Mouse (Mus musculus): ENCODE measurements around the gene Tpi1. TPM values are rescaled to one million over a fixed set of nuclear protein-coding genes. Genes with fewer than 3 reads are reported as not detected.
"Not testable (repeated sequence)": the region's sequence is repeated elsewhere in the genome, so short reads cannot be mapped to it uniquely, and the experiment has no call there.

The Tpi1 gene
- polyA plus RNA-seq, 1 experiment, result 224 TPM

- TF ChIP-seq POLR2A (IDR thresholded peaks at IDR 0.05; ENCODE audit: borderline replicate concordance, low read depth, low read length), result 0 out of 2 replicates have a peak, but pooled peaks have one; percentile 24
- no peak for TF ChIP-seq CTCF (IDR thresholded peaks at IDR 0.05; ENCODE audit: low read depth, low read length)
- H3K4me1 ChIP-seq (ENCODE audit: control insufficient read depth, insufficient read depth, low read length), result peaks cover 31% of the 10 kb centered on the region
- peak overlapping the region; percentile 91 for H3K27ac ChIP-seq (ENCODE audit: insufficient read depth, low read depth, low read length)
- 0 out of 2 replicates have a peak overlapping the region, but pooled peaks have one; percentile 23 for H3K4me3 ChIP-seq (ENCODE audit: insufficient read depth, low read length)
These were observed 20.5 kb upstream of the Tpi1 start for GRCm38 (mm10) chr6:124834512-124835081.

DNA sequence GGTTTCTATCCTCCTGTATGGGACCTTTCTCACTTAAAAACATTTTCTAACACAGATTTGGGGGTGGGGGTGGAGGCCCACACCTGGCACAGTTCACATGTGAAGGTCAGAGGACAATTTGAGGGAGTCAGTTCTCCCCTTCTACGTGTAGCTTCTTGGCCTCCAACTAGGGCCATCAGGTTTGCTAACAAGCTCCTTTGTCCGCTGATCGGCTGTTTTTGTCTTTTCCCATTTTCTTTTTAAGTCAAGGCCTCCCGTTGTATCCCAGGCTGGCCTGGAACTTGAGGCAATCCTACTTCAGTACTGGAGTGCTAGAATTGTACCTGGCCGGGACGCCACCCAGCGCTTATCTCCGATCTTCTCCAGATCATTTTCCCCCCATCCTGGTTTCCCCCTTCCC, 17.6 kb upstream of the Tpi1 start:
- Histone ChIP-seq H3K4me1 (ENCODE audit: control insufficient read depth, insufficient read depth, low read length) (peaks cover 32% of the 10 kb centered on the region), H3K27ac (ENCODE audit: insufficient read depth, low read depth, low read length) (no peak overlapping the region), H3K4me3 (ENCODE audit: insufficient read depth, low read length) (no peak overlapping the region)
- no peak for TF ChIP-seq CTCF (IDR thresholded peaks at IDR 0.05; ENCODE audit: low read depth, low read length)
- TF ChIP-seq POLR2A (IDR thresholded peaks at IDR 0.05; ENCODE audit: borderline replicate concordance, low read depth, low read length), result no peak

GRCm38 (mm10) chr6:124831199-124831598, 17.1 kb upstream of the Tpi1 start:
- H3K4me1 ChIP-seq (ENCODE audit: control insufficient read depth, insufficient read depth, low read length), result peaks cover 27% of the 10 kb centered on the region
- not testable (repeated sequence) for H3K4me3 ChIP-seq (ENCODE audit: insufficient read depth, low read length); H3K27ac ChIP-seq (ENCODE audit: insufficient read depth, low read depth, low read length)

GRCm38 (mm10) chr6:124829799-124830700, 16.0 kb upstream of the Tpi1 start:
- peaks cover 16% of the 10 kb centered on the region for H3K4me1 ChIP-seq (ENCODE audit: control insufficient read depth, insufficient read depth, low read length)
- peak overlapping the region; percentile 75 for H3K4me3 ChIP-seq (ENCODE audit: insufficient read depth, low read length)
- TF ChIP-seq CTCF (IDR thresholded peaks at IDR 0.05; ENCODE audit: low read depth, low read length) (no peak), POLR2A (IDR thresholded peaks at IDR 0.05; ENCODE audit: borderline replicate concordance, low read depth, low read length) (no peak)
- peak overlapping the region; percentile 84 for H3K27ac ChIP-seq (ENCODE audit: insufficient read depth, low read depth, low read length)

DNA sequence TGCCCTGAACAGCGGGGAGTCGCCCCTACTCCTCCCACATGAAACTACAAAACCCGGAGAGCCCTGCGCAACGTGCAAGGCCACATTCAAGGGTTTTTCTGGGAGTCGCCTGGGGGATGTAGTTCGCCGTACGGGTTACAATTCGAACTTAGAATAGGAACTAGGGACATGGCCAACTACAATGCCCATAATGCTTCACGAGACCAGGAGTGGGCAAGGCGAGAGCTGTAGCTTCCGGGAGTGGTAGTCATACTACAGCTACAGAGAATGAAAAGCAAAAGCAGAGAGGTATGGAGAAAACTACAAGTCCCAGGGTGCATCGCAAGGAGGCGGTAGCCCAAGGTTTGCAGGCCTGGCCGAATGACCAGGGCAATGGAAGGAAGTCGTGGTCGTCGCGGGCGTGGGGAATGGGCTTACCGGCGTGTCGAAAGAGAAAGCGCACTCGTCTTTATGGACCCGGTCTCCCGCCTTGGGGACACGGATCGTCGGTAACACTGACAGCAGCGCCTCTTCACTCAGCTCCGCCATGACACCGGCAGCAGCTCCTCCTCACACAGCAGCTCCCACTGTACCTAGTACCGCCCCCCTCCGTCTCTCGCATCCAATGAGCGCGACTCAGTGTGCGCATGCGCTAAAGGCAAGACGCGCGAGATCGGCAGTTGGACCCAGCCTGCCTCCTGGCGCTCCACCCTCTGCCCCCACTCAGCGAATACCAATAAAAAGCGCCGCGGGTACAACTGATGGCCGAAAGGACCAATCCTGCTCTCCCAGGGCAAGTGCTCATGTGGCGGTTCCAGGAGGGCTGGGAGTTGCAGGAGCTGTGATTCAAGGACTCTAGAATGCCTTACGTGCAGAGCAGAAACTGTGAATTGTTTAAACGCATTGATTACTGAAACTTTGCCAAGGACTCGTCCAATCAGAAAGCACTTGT, 15.0 kb upstream of the Tpi1 start, which contains the start of the genes Usp5 and Cdca3:
Usp5 (minus strand) TSS at position 617 of the 931 bp plus-strand sequence.
Cdca3 (plus strand) TSS at position 680 of the 931 bp plus-strand sequence.
- H3K27ac ChIP-seq (ENCODE audit: insufficient read depth, low read depth, low read length), result peak within 1 kb of the TSS; percentile 84
- no peak for TF ChIP-seq CTCF (IDR thresholded peaks at IDR 0.05; ENCODE audit: low read depth, low read length)
- no peak for TF ChIP-seq POLR2A (IDR thresholded peaks at IDR 0.05; ENCODE audit: borderline replicate concordance, low read depth, low read length)
- peaks cover 8% of the 10 kb centered on the region for H3K4me1 ChIP-seq (ENCODE audit: control insufficient read depth, insufficient read depth, low read length)
- H3K4me3 ChIP-seq (ENCODE audit: insufficient read depth, low read length), result peak within 1 kb of the TSS; percentile 75

GRCm38 (mm10) chr6:124828101-124828592, 14.1 kb upstream of the Tpi1 start:
- Histone ChIP-seq H3K27ac (ENCODE audit: insufficient read depth, low read depth, low read length) (peak overlapping the region; percentile 65), H3K4me1 (ENCODE audit: control insufficient read depth, insufficient read depth, low read length) (peaks cover 3% of the 10 kb centered on the region), H3K4me3 (ENCODE audit: insufficient read depth, low read length) (peak overlapping the region; percentile 75)
- TF ChIP-seq POLR2A (IDR thresholded peaks at IDR 0.05; ENCODE audit: borderline replicate concordance, low read depth, low read length), result no peak
- no peak for TF ChIP-seq CTCF (IDR thresholded peaks at IDR 0.05; ENCODE audit: low read depth, low read length)

GRCm38 (mm10) chr6:124822049-124822448, 8.0 kb upstream of the Tpi1 start:
- TF ChIP-seq POLR2A (IDR thresholded peaks at IDR 0.05; ENCODE audit: borderline replicate concordance, low read depth, low read length) (no peak), CTCF (IDR thresholded peaks at IDR 0.05; ENCODE audit: low read depth, low read length) (no peak)
- Histone ChIP-seq H3K4me1 (ENCODE audit: control insufficient read depth, insufficient read depth, low read length) (peaks cover 15% of the 10 kb centered on the region), H3K4me3 (ENCODE audit: insufficient read depth, low read length) (no peak overlapping the region), H3K27ac (ENCODE audit: insufficient read depth, low read depth, low read length) (no peak overlapping the region)

- TF ChIP-seq CTCF (IDR thresholded peaks at IDR 0.05; ENCODE audit: low read depth, low read length) (no peak), POLR2A (IDR thresholded peaks at IDR 0.05; ENCODE audit: borderline replicate concordance, low read depth, low read length) (no peak)
- peaks cover 16% of the 10 kb centered on the region for H3K4me1 ChIP-seq (ENCODE audit: control insufficient read depth, insufficient read depth, low read length)
- H3K27ac ChIP-seq (ENCODE audit: insufficient read depth, low read depth, low read length), result no peak overlapping the region
- H3K4me3 ChIP-seq (ENCODE audit: insufficient read depth, low read length), result no peak overlapping the region
These were observed 6.8 kb upstream of the Tpi1 start for GRCm38 (mm10) chr6:124820891-124821290.

DNA sequence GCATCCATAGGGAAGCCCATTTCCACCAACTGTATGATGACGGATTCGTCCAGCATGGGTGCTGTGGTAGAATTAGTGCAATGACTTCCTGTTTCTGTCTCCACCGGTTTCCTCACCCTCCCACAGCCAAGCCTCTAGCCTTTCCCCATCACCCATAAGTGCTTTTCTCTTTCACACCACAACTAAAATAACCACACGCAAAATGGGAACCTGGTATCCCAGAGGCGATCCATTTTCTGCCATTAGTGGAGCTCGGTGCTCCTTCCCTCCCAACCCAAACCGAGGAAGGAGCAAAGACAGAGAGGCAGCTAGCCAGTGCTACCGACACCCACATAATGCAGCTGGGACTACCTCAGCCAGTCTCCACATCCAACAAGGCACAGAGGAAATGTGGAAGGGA, 3.9 kb upstream of the Tpi1 start:
- peaks cover 21% of the 10 kb centered on the region for H3K4me1 ChIP-seq (ENCODE audit: control insufficient read depth, insufficient read depth, low read length)
- H3K27ac ChIP-seq (ENCODE audit: insufficient read depth, low read depth, low read length), result peak overlapping the region; percentile 51
- no peak for TF ChIP-seq CTCF (IDR thresholded peaks at IDR 0.05; ENCODE audit: low read depth, low read length)
- no peak for TF ChIP-seq POLR2A (IDR thresholded peaks at IDR 0.05; ENCODE audit: borderline replicate concordance, low read depth, low read length)
- no peak overlapping the region for H3K4me3 ChIP-seq (ENCODE audit: insufficient read depth, low read length)

Measured in bone marrow macrophage, adult 2 months (primary cell).